8 mouse cellular contexts compared by ENCODE assay signal in genomic region chr5:21424614-21425602, GRCm38 (mm10). TPM values are rescaled to one million over a fixed set of nuclear protein-coding genes. Genes with fewer than 3 reads are reported as not detected.
DNase-seq lines count a peak whose midpoint lies in the region; ATAC-seq and TF ChIP-seq lines count a peak whose summit lies in the region.

Gene Ccdc146 (minus strand): TSS chr5:21424677.
Gene Fam185a (plus strand): TSS chr5:21424958.

- peak within 1 kb of the TSS; percentile 94 for H3K4me3 ChIP-seq in forebrain, embryonic 10.5 days
- H3K4me3 ChIP-seq in heart, embryonic 15.5 days, result peak within 1 kb of the TSS; percentile 68
- H3K4me3 ChIP-seq in liver, embryonic 14.5 days (ENCODE audit: insufficient read depth in 1 of 2, low read depth in 2 of 2, low read length in 2 of 2), result peak within 1 kb of the TSS; percentile 85 to 92
- H3K4me3 ChIP-seq in neural tube, embryonic 11.5 days (ENCODE audit: low read depth, low read length), result peak within 1 kb of the TSS; percentile 70
- H3K4me3 ChIP-seq in stomach, postnatal 0 days (ENCODE audit: low read depth, low read length), result peak within 1 kb of the TSS; percentile 76

- peak; percentile 86 to 89 for DNase-seq in CD8-positive naive resting alpha-beta T cell, adult 2 months (ENCODE audit: low read depth in 2 of 2, low spot score in 2 of 2)
- DNase-seq in c-Kit-positive CD71-negative TER-119-negative erythroid progenitor cells, embryonic 14.5 days (ENCODE audit: low read depth), result peak; percentile 90
- DNase-seq in forebrain, embryonic 10.5 days (ENCODE audit: extremely low spot score, low spot score), result peak; percentile 88
- DNase-seq in kidney, postnatal 25 days, result peak; percentile 97 to 98
- peak; percentile 94 to 95 (median 94) for DNase-seq in liver, embryonic 14.5 days (ENCODE audit: low read depth in 3 of 3, low spot score in 3 of 3)
- peak; percentile 92 for DNase-seq in neural tube, embryonic 11.5 days (ENCODE audit: low spot score)
- DNase-seq in stomach, postnatal 0 days (ENCODE audit: low spot score), result peak; percentile 93

- H3K36me3 ChIP-seq in forebrain, embryonic 10.5 days (replicated peaks), result no peaks in the 10 kb centered on the region
- H3K36me3 ChIP-seq in heart, embryonic 15.5 days, result no peaks in the 10 kb centered on the region
- H3K36me3 ChIP-seq in liver, embryonic 14.5 days (replicated peaks; ENCODE audit: control insufficient read depth, insufficient read depth, low read depth), result no peaks in the 10 kb centered on the region
- no peaks in the 10 kb centered on the region for H3K36me3 ChIP-seq in neural tube, embryonic 11.5 days (ENCODE audit: control insufficient read depth, insufficient read depth, low read length)
- H3K36me3 ChIP-seq in stomach, postnatal 0 days (ENCODE audit: control insufficient read depth, insufficient read depth, low read length), result no peaks in the 10 kb centered on the region

- no peak for TF ChIP-seq CTCF in liver, embryonic 14.5 days (IDR thresholded peaks at IDR 0.05; ENCODE audit: low read depth)
- no peak for TF ChIP-seq CTCF in stomach, postnatal 0 days (IDR thresholded peaks at IDR 0.05; ENCODE audit: low read depth)

- no peak for TF ChIP-seq EP300 in liver, embryonic 14.5 days (IDR thresholded peaks at IDR 0.05; ENCODE audit: low read depth)
- TF ChIP-seq EP300 in stomach, postnatal 0 days (optimal IDR thresholded peaks at IDR 0.05), result no peak

- H3K9me3 ChIP-seq in forebrain, embryonic 10.5 days, result no peaks in the 10 kb centered on the region
- H3K9me3 ChIP-seq in heart, embryonic 15.5 days (replicated peaks), result no peaks in the 10 kb centered on the region
- H3K9me3 ChIP-seq in liver, embryonic 14.5 days (ENCODE audit: control insufficient read depth, low read length), result no peaks in the 10 kb centered on the region
- H3K9me3 ChIP-seq in neural tube, embryonic 11.5 days (ENCODE audit: control insufficient read depth, low read length), result no peaks in the 10 kb centered on the region
- no peaks in the 10 kb centered on the region for H3K9me3 ChIP-seq in stomach, postnatal 0 days (ENCODE audit: control insufficient read depth, low read length)

- peaks cover 24% of the 10 kb centered on the region for H3K4me1 ChIP-seq in forebrain, embryonic 10.5 days
- H3K4me1 ChIP-seq in heart, embryonic 15.5 days (replicated peaks), result peaks cover 14% of the 10 kb centered on the region
- peaks cover 6 to 9% of the 10 kb centered on the region in 2 experiments for H3K4me1 ChIP-seq in liver, embryonic 14.5 days (replicated peaks; ENCODE audit: control insufficient read depth in 2 of 2, insufficient read depth in 2 of 2, low read length in 1 of 2)
- H3K4me1 ChIP-seq in neural tube, embryonic 11.5 days (ENCODE audit: control insufficient read depth, insufficient read depth, low read length), result peaks cover 3% of the 10 kb centered on the region; the same call in 1 of the 2 replicates
- H3K4me1 ChIP-seq in stomach, postnatal 0 days (replicated peaks; ENCODE audit: control insufficient read depth, insufficient read depth), result no peaks in the 10 kb centered on the region; the same call in 1 of the 2 replicates

- H3K9ac ChIP-seq in heart, embryonic 15.5 days, result peak within 1 kb of the TSS; percentile 70
- peak within 1 kb of the TSS; percentile 75 for H3K9ac ChIP-seq in liver, embryonic 14.5 days (replicated peaks)
- H3K9ac ChIP-seq in neural tube, embryonic 11.5 days (ENCODE audit: low read length), result peak within 1 kb of the TSS; percentile 70
- peak within 1 kb of the TSS; percentile 81 for H3K9ac ChIP-seq in stomach, postnatal 0 days (ENCODE audit: low read length)

- peak within 1 kb of the TSS; percentile 87 for H3K27ac ChIP-seq in forebrain, embryonic 10.5 days
- H3K27ac ChIP-seq in heart, embryonic 15.5 days, result peak within 1 kb of the TSS; percentile 52
- H3K27ac ChIP-seq in liver, embryonic 14.5 days, result peak within 1 kb of the TSS; percentile 13; the same call in 1 of the 2 replicates
- H3K27ac ChIP-seq in neural tube, embryonic 11.5 days (ENCODE audit: low read depth, low read length), result no peak within 1 kb of the TSS
- H3K27ac ChIP-seq in stomach, postnatal 0 days (replicated peaks), result peak within 1 kb of the TSS; percentile 65

- H3K4me2 ChIP-seq in heart, embryonic 15.5 days, result peak within 1 kb of the TSS; percentile 94
- peak within 1 kb of the TSS; percentile 97 for H3K4me2 ChIP-seq in liver, embryonic 14.5 days (ENCODE audit: low read depth)
- H3K4me2 ChIP-seq in neural tube, embryonic 11.5 days (ENCODE audit: low read depth), result peak within 1 kb of the TSS; percentile 97
- peak within 1 kb of the TSS; percentile 99 for H3K4me2 ChIP-seq in stomach, postnatal 0 days (replicated peaks; ENCODE audit: low read depth)

- peak; percentile 100 for ATAC-seq in heart, embryonic 15.5 days (replicated peaks; ENCODE audit: insufficient number of reproducible peaks, insufficient read depth, low FRiP score, low read depth)
- ATAC-seq in liver, embryonic 14.5 days (ENCODE audit: insufficient read depth), result peak; percentile 99
- ATAC-seq in neural tube, embryonic 11.5 days (ENCODE audit: insufficient read depth, low FRiP score, low TSS enrichment), result peak; percentile 100
- ATAC-seq in stomach, postnatal 0 days (ENCODE audit: low FRiP score, low TSS enrichment), result peak; percentile 100

- WGBS in forebrain, embryonic 10.5 days, result under 1% methylated on average over 68 of the region's 68 CpGs
- WGBS in heart, embryonic 15.5 days, result under 1% methylated on average over 68 of the region's 68 CpGs
- under 1% methylated on average over 67 of the region's 68 CpGs for WGBS in liver, embryonic 14.5 days (ENCODE audit: insufficient replicate concordance)
- under 1% methylated on average over 68 of the region's 68 CpGs for WGBS in neural tube, embryonic 11.5 days
- 0% methylated on average over 64 of the region's 68 CpGs for WGBS in stomach, postnatal 0 days

- H3K27me3 ChIP-seq in forebrain, embryonic 10.5 days (ENCODE audit: poor library complexity, severe bottlenecking), result no peaks in the 10 kb centered on the region
- no peaks in the 10 kb centered on the region for H3K27me3 ChIP-seq in heart, embryonic 15.5 days
- H3K27me3 ChIP-seq in liver, embryonic 14.5 days (ENCODE audit: control insufficient read depth, insufficient read depth, low read length), result no peaks in the 10 kb centered on the region
- H3K27me3 ChIP-seq in neural tube, embryonic 11.5 days (ENCODE audit: control insufficient read depth, insufficient read depth, low read length), result no peaks in the 10 kb centered on the region
- H3K27me3 ChIP-seq in stomach, postnatal 0 days (ENCODE audit: control insufficient read depth, insufficient read depth, low read length), result no peaks in the 10 kb centered on the region

RNA-seq across cellular contexts. Expression of gene Ccdc146, which starts in this region (rescaled TPM):
- polyA plus RNA-seq in forebrain, embryonic 10.5 days (2016; fragmentation: Nextera tagmentation; extraction: Ambion mirVana), result 0.07 TPM in 1 of 2 replicates, not detected in the other
- 1.8 and 3.0 TPM in 2 replicates for polyA plus RNA-seq in heart, embryonic 15.5 days (2015; fragmentation: Nextera tagmentation; extraction: Ambion mirVana)
- polyA plus RNA-seq in liver, embryonic 14.5 days (2012; rRNA removed), result 0.04 TPM in 1 of 2 replicates, not detected in the other
- polyA plus RNA-seq in liver, embryonic 14.5 days (2014; fragmentation: Nextera tagmentation; extraction: Ambion mirVana), result not detected in 2 replicates
- 0.31 TPM in 1 of 2 replicates, not detected in the other for polyA plus RNA-seq in neural tube, embryonic 11.5 days (2014; fragmentation: Nextera tagmentation; extraction: Ambion mirVana)
- 0.22 and 0.24 TPM in 2 replicates for polyA plus RNA-seq in stomach, postnatal 0 days (2015; fragmentation: Nextera tagmentation; extraction: Ambion mirVana)

RNA-seq across cellular contexts. Expression of gene Fam185a, which starts in this region (rescaled TPM):
- polyA plus RNA-seq in forebrain, embryonic 10.5 days (2016; fragmentation: Nextera tagmentation; extraction: Ambion mirVana), result 6.1 and 7.1 TPM in 2 replicates
- 8.4 and 8.5 TPM in 2 replicates for polyA plus RNA-seq in heart, embryonic 15.5 days (2015; fragmentation: Nextera tagmentation; extraction: Ambion mirVana)
- polyA plus RNA-seq in liver, embryonic 14.5 days (2012; rRNA removed), result 1.5 and 1.8 TPM in 2 replicates
- polyA plus RNA-seq in liver, embryonic 14.5 days (2014; fragmentation: Nextera tagmentation; extraction: Ambion mirVana), result 2.8 and 3.1 TPM in 2 replicates
- polyA plus RNA-seq in neural tube, embryonic 11.5 days (2014; fragmentation: Nextera tagmentation; extraction: Ambion mirVana), result 4.9 and 6.6 TPM in 2 replicates
- 3.5 and 3.8 TPM in 2 replicates for polyA plus RNA-seq in stomach, postnatal 0 days (2015; fragmentation: Nextera tagmentation; extraction: Ambion mirVana)
